Mouse (Mus musculus) erythroblast, adult 5-6 weeks (primary cell): ENCODE results near the gene Rgl1. TPM values are rescaled to one million over a fixed set of nuclear protein-coding genes. Genes with fewer than 3 reads are reported as not detected.

Source experiments
- ATAC-seq: replicated peaks from 2 replicates; pipeline ENCODE4 v1.8.0; 2016; ENCODE audit warnings: moderate number of reproducible peaks, mild to moderate bottlenecking, moderate TSS enrichment, inconsistent platforms; ENCODE audit not compliant: poor library complexity, low FRiP score, severe bottlenecking
- total RNA-seq, 2 experiments: library from RNA; stranded (forward) in 1 of 2; stranded (reverse) in 1 of 2; fragments of 150-400 nt in 1 of 2; fragments of 200-764, 138-1000 nt in 1 of 2; gene quantifications; 2 replicates each; pipeline versions ENCODE4 v1.2.3 to v1.2.4; 2015 to 2017; ENCODE audit warnings: low replicate concordance in 2 of 2

Gene Rgl1
- total RNA-seq, 2 experiments from 2014 or later, result 5.8 to 14.4 TPM

DNA sequence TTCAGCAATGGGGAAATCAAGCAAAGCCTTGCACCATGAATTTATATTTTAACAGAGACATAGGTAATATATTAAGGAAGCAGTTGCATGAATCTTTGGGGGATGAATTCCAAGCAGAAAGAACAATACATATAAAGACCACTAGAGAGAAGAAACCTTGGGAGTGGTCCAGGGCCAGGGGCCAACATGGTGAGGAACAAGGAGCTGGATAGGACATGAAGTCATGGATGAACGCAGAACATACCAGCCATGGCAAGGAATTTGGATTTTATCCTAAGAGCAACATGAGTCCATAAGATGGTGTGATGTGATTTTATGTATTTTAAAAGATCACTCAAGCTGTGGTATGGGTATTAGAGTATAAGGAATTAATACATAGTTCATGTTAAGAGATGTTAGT, 273.9 kb downstream of the Rgl1 start:
- no peak for ATAC-seq

DNA sequence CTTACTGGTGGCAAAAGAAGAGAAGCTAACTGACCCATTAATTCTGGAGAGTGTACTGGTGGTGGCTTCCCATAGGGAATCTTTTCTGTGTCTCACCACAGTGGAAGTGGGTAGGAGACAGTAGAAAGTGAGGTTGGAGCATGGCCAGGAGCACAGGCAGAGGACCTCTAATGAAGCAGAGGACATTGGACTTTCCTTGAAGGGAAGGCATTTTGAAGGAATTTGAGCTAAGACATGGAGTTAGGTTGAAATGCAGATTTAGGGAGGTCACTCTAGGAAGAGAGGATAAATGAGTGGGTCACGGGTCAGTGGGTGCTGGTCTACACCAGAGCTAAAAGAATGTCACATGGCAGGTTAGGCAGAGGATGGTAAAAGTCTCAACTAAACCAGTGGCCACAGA, 275.3 kb downstream of the Rgl1 start:
- ATAC-seq, result no peak

DNA sequence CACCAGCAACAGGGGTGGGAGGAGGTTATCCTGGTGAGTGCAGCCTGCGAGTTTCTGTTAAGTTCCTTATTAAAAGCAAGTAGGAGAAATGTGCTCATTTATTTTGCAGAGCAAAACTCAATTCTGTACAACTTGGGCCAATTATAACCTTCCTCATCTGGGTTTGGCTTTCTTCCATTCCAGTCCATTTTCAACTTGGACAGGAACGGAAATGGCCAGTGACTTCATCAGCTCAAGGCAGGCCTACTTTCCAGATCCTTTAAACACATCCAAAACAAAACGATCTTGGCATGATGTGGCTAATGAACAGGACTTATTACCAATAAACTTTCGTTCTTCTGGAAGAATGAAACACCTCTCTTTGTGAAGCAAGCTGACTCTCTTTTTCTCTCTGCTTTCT, 290.0 kb downstream of the Rgl1 start:
- no peak for ATAC-seq

DNA sequence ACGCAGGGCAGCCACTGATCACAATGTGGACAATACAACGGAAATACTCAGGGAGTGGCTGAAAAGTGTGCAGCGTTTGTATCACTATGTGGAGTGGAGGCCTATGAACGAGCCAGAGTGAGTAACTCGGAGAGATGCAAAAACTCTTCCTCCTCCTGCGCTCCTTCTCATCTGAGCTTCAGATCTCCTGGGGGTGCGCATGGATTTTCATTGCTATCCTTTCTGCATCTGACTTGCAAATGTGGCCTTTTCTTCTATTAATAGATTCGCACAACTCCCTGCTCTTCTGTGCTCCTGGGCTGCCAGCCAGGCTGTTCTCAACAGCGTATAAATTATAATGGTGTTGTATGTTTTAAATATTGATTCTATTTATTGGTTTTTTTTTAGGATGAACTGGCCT, 297.7 kb downstream of the Rgl1 start:
- no peak for ATAC-seq

Other genes with a start within 250 kb of the Rgl1 start
- gene Apobec4, start 15.8 kb downstream of the Rgl1 start, total RNA-seq (2015; ENCODE audit: low replicate concordance), result not detected in 2 replicates
- gene Apobec4, start 15.8 kb downstream of the Rgl1 start, total RNA-seq (2017; ENCODE audit: low replicate concordance), result 0.51 TPM in 1 of 2 replicates, not detected in the other
- gene Arpc5, start 191 bp upstream of the Rgl1 start, total RNA-seq (2015; ENCODE audit: low replicate concordance), result 170 and 173 TPM in 2 replicates
- gene Arpc5, start 191 bp upstream of the Rgl1 start, total RNA-seq (2017; ENCODE audit: low replicate concordance), result 68.9 and 74.2 TPM in 2 replicates
- 40.0 and 42.4 TPM in 2 replicates for gene Ncf2, start 33.8 kb upstream of the Rgl1 start, total RNA-seq (2015; ENCODE audit: low replicate concordance)
- gene Ncf2, start 33.8 kb upstream of the Rgl1 start, total RNA-seq (2017; ENCODE audit: low replicate concordance), result 35.7 and 41.1 TPM in 2 replicates
- 24.8 and 27.6 TPM in 2 replicates for gene Smg7, start 136.3 kb upstream of the Rgl1 start, total RNA-seq (2015; ENCODE audit: low replicate concordance)
- gene Smg7, start 136.3 kb upstream of the Rgl1 start, total RNA-seq (2017; ENCODE audit: low replicate concordance), result 21.0 and 21.6 TPM in 2 replicates
- not detected in 2 replicates for gene Nmnat2, start 188.6 kb upstream of the Rgl1 start, total RNA-seq (2015; ENCODE audit: low replicate concordance)
- 0.14 TPM in 1 of 2 replicates, not detected in the other for gene Nmnat2, start 188.6 kb upstream of the Rgl1 start, total RNA-seq (2017; ENCODE audit: low replicate concordance)